Mouse (Mus musculus): ENCODE results near the gene Fubp1. TPM values are rescaled to one million over a fixed set of nuclear protein-coding genes. Genes with fewer than 3 reads are reported as not detected.
"Not testable (repeated sequence)": the region's sequence is repeated elsewhere in the genome, so short reads cannot be mapped to it uniquely, and the experiment has no call there.

The Fubp1 gene
- polyA plus RNA-seq, 1 experiment from 2014 or later, result 37.1 TPM

DNA sequence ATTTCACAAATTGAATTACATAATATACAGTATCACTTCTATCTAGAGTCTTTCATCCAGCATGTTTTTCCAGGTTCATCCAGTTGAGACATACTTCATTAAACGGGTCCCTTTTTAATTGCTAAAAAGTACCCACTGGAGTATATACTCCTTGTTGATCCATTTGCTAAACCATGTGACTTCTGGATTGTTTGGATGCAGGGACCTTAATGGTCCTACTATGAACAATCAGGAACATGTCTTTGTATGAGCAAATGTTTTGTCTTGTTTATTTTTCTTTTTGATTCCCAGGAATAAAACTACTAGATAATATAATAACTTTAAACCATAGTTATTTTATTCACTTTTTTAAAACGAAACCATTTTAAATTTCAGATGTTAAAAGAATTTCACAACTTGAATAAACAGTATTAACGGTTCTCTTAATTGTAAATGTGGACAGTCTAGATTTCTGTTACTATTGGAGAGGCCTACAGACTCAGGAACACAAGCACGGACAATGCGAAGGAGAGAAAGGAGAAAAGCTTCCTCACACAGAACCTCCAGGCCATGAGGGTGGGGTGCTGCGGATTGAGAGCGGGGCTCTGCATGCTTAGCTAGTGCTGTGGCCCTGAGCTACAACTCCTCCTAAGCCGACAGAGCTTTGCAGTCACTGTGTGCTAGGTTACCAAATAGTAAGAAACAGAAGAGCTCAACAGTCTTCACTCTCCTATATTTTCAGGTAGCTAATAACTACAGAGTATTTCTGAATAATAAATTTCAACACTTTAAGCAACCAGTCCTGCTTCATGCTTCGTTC is 19.3 kb upstream of the Fubp1 start:
- Histone ChIP-seq H3K4me2 (ENCODE audit: low read depth, low read length) (peak overlapping the region; percentile 77), H3K27me3 (ENCODE audit: insufficient read depth, low read length) (no peaks in the 10 kb centered on the region), H3K27ac (ENCODE audit: low read depth) (no peak overlapping the region), H3K9ac (replicated peaks) (peak overlapping the region; percentile 75), H3K4me3 (ENCODE audit: low read depth, low read length) (peak overlapping the region; percentile 72), H3K36me3 (replicated peaks; ENCODE audit: insufficient read depth, low read length) (peaks cover 9% of the 10 kb centered on the region), H3K9me3 (ENCODE audit: low read length) (no peaks in the 10 kb centered on the region), H3K4me1 (ENCODE audit: insufficient read depth) (peaks cover 17% of the 10 kb centered on the region)
- DNase-seq (no peak), ATAC-seq (no peak)
- 59% methylated on average over 9 of the region's 9 CpGs for WGBS (ENCODE audit: insufficient replicate concordance)
- TF ChIP-seq EP300 (IDR thresholded peaks at IDR 0.05; ENCODE audit: low read depth) (no peak), CTCF (IDR thresholded peaks at IDR 0.05; ENCODE audit: low read depth) (no peak)

DNA sequence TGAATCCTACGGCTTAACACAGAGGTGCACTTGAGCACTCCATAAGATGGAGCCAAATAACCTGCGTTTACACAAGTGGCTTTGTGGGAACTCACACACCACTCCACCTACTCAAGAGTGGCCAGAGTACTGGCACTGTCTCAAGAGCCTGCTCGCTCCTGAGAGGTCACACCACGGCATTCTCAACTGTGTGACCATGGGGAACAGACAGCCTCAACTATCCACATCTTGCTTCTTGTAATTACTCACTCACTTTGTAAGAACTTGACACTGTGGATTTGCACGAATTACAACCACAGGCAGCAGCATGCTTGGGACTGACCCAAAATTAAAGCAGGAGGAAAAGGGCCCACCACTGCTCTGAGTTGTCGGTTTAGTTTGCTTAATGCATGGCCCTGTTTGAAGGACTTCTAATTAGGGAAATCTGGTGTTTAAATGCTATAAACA is 18.4 kb upstream of the Fubp1 start:
- Histone ChIP-seq H3K4me3 (ENCODE audit: low read depth, low read length) (peak overlapping the region; percentile 72), H3K27me3 (ENCODE audit: insufficient read depth, low read length) (no peaks in the 10 kb centered on the region), H3K27ac (ENCODE audit: low read depth) (peak overlapping the region; percentile 85), H3K9me3 (ENCODE audit: low read length) (no peaks in the 10 kb centered on the region), H3K4me1 (ENCODE audit: insufficient read depth) (peaks cover 17% of the 10 kb centered on the region), H3K4me2 (ENCODE audit: low read depth, low read length) (peak overlapping the region; percentile 77), H3K36me3 (replicated peaks; ENCODE audit: insufficient read depth, low read length) (peaks cover under 1% of the 10 kb centered on the region), H3K9ac (replicated peaks) (peak overlapping the region; percentile 75)
- ATAC-seq, result peak; percentile 32
- 8% methylated on average over 6 of the region's 6 CpGs for WGBS (ENCODE audit: insufficient replicate concordance)
- peak; percentile 42 for TF ChIP-seq CTCF (IDR thresholded peaks at IDR 0.05; ENCODE audit: low read depth)
- no peak for TF ChIP-seq EP300 (IDR thresholded peaks at IDR 0.05; ENCODE audit: low read depth)
- DNase-seq, result peak; percentile 45

- WGBS (ENCODE audit: insufficient replicate concordance), result 9% methylated on average over 9 of the region's 11 CpGs
- TF ChIP-seq EP300 (IDR thresholded peaks at IDR 0.05; ENCODE audit: low read depth) (no peak), CTCF (IDR thresholded peaks at IDR 0.05; ENCODE audit: low read depth) (no peak)
- no peaks in the 10 kb centered on the region for H3K9me3 ChIP-seq (ENCODE audit: low read length)
- H3K36me3 ChIP-seq (replicated peaks; ENCODE audit: insufficient read depth, low read length), result no peaks in the 10 kb centered on the region
- no peaks in the 10 kb centered on the region for H3K27me3 ChIP-seq (ENCODE audit: insufficient read depth, low read length)
- H3K4me2 ChIP-seq (ENCODE audit: low read depth, low read length), result peak overlapping the region; percentile 77
- H3K27ac ChIP-seq (ENCODE audit: low read depth), result peak overlapping the region; percentile 85
- H3K4me3 ChIP-seq (ENCODE audit: low read depth, low read length), result peak overlapping the region; percentile 72
- H3K9ac ChIP-seq (replicated peaks), result peak overlapping the region; percentile 75
- DNase-seq, result peak; percentile 47
- H3K4me1 ChIP-seq (ENCODE audit: insufficient read depth), result peaks cover 20% of the 10 kb centered on the region
- ATAC-seq, result peak; percentile 25; the same call in 1 of the 2 replicates
Observed at GRCm38 (mm10) chr3:152192238-152192931, 17.8 kb upstream of the Fubp1 start.

GRCm38 (mm10) chr3:152193177-152193576 is 17.0 kb upstream of the Fubp1 start:
- Histone ChIP-seq H3K4me2 (ENCODE audit: low read depth, low read length) (peak overlapping the region; percentile 67), H3K9ac (replicated peaks) (peak overlapping the region; percentile 84), H3K4me1 (ENCODE audit: insufficient read depth) (peaks cover 20% of the 10 kb centered on the region), H3K36me3 (replicated peaks; ENCODE audit: insufficient read depth, low read length) (no peaks in the 10 kb centered on the region), H3K9me3 (ENCODE audit: low read length) (no peaks in the 10 kb centered on the region), H3K4me3 (ENCODE audit: low read depth, low read length) (peak overlapping the region; percentile 72), H3K27ac (ENCODE audit: low read depth) (peak overlapping the region; percentile 98), H3K27me3 (ENCODE audit: insufficient read depth, low read length) (no peaks in the 10 kb centered on the region)
- 1% methylated on average over 7 of the region's 7 CpGs for WGBS (ENCODE audit: insufficient replicate concordance)
- DNase-seq, result no peak
- ATAC-seq, result no peak
- TF ChIP-seq CTCF (IDR thresholded peaks at IDR 0.05; ENCODE audit: low read depth) (no peak), EP300 (IDR thresholded peaks at IDR 0.05; ENCODE audit: low read depth) (no peak)

GRCm38 (mm10) chr3:152193635-152194097 is 16.6 kb upstream of the Fubp1 start:
- Histone ChIP-seq H3K27me3 (ENCODE audit: insufficient read depth, low read length) (no peaks in the 10 kb centered on the region), H3K36me3 (replicated peaks; ENCODE audit: insufficient read depth, low read length) (no peaks in the 10 kb centered on the region), H3K27ac (ENCODE audit: low read depth) (peak overlapping the region; percentile 98), H3K9ac (replicated peaks) (peak overlapping the region; percentile 84), H3K9me3 (ENCODE audit: low read length) (no peaks in the 10 kb centered on the region), H3K4me2 (ENCODE audit: low read depth, low read length) (peak overlapping the region; percentile 67), H3K4me1 (ENCODE audit: insufficient read depth) (peaks cover 19% of the 10 kb centered on the region), H3K4me3 (ENCODE audit: low read depth, low read length) (peak overlapping the region; percentile 72)
- ATAC-seq, result peak; percentile 94
- peak; percentile 88 for DNase-seq
- WGBS (ENCODE audit: insufficient replicate concordance), result 1% methylated on average over 17 of the region's 17 CpGs
- TF ChIP-seq CTCF (IDR thresholded peaks at IDR 0.05; ENCODE audit: low read depth) (peak; percentile 29; the same call in 1 of the 2 replicates), EP300 (IDR thresholded peaks at IDR 0.05; ENCODE audit: low read depth) (peak; percentile 77)

DNA sequence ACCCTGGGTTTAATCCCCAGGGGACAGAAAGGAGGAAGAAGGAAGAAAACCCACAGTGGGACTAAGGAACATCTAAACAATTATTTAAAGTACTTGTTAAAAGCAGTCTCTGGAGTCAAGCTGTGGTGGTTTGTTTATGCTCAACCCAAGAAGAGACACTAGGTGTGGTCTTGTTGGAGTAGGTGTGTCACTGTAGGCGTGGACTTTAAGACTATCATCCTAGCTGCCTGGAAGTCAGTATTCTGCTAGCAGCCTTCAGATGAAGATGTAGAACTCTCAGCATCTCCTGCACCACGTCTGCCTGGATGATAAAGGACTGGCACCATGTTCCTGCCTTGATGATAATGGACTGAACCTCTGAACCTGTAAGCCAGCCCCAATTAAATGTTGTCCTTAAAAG is 13.0 kb upstream of the Fubp1 start:
- not testable (repeated sequence) for H3K4me1 ChIP-seq (ENCODE audit: insufficient read depth); H3K9me3 ChIP-seq (ENCODE audit: low read length); H3K27me3 ChIP-seq (ENCODE audit: insufficient read depth, low read length); H3K36me3 ChIP-seq (replicated peaks; ENCODE audit: insufficient read depth, low read length); H3K9ac ChIP-seq (replicated peaks)
- 44% methylated on average over 2 of the region's 2 CpGs for WGBS (ENCODE audit: insufficient replicate concordance)
- peak overlapping the region; percentile 85 for H3K27ac ChIP-seq (ENCODE audit: low read depth)
- H3K4me3 ChIP-seq (ENCODE audit: low read depth, low read length), result peak overlapping the region; percentile 26
- DNase-seq (peak; percentile 35), ATAC-seq (peak; percentile 69)
- TF ChIP-seq EP300 (IDR thresholded peaks at IDR 0.05; ENCODE audit: low read depth), result 0 out of 2 replicates have a peak, but pooled peaks have one; percentile 6
- H3K4me2 ChIP-seq (ENCODE audit: low read depth, low read length), result peak overlapping the region; percentile 51
